Mouse (Mus musculus) heart, postnatal 14 days (tissue): ENCODE results near the gene Stn1. TPM values are rescaled to one million over a fixed set of nuclear protein-coding genes. Genes with fewer than 3 reads are reported as not detected.

Experiments used
- DNase-seq, 2 experiments: peaks; one replicate each; pipeline ENCODE4 v3.0.0; 2021 to 2022
- intact Hi-C: fragments of 180-260 bp; cut with DNase I; formaldehyde crosslinking; loops from one replicate; pipeline ENCODE4 v1.15.1; 2025
- total RNA-seq, 2 experiments: library from RNA; stranded (reverse); gene quantifications; 2 replicates each; pipeline ENCODE4 v1.2.3; 2021

Gene Stn1
- total RNA-seq, 2 experiments from 2014 or later = 17.3 to 17.8 TPM

GRCm38 (mm10) chr19:47548432-47549076, 11.2 kb upstream of the Stn1 start:
- no peak for DNase-seq
- intact Hi-C loops = no loop called here

GRCm38 (mm10) chr19:47545528-47545927, 8.2 kb upstream of the Stn1 start:
- intact Hi-C loops = no loop called here
- no peak for DNase-seq

- intact Hi-C loops = no loop called here
- DNase-seq = no peak
These were observed 7.7 kb upstream of the Stn1 start for GRCm38 (mm10) chr19:47545055-47545454.

- no peak for DNase-seq
- intact Hi-C loops = no loop called here
These were observed 5.1 kb upstream of the Stn1 start for GRCm38 (mm10) chr19:47542441-47542840.

GRCm38 (mm10) chr19:47538801-47539200, 1.5 kb upstream of the Stn1 start:
- intact Hi-C loops = loop anchor here (2.0 kb wide), 1 partner anchor 40 kb away; the partner anchor contains the start of gene Slk
- peak in 1 of 2 experiments; percentile 35 for DNase-seq

- intact Hi-C loops = loop anchor here (2.0 kb wide), 2 partner anchors 25 to 41 kb away; partner anchors contain the start of gene Slk
- DNase-seq = peak; percentile 37 to 70
These were observed 572 bp upstream of the Stn1 start for GRCm38 (mm10) chr19:47537879-47538278.

GRCm38 (mm10) chr19:47536521-47537299, 597 bp downstream of the Stn1 start:
- peak; percentile 99 for DNase-seq
- intact Hi-C loops = loop anchor here (2.0 kb wide), 1 partner anchor 24 kb away; no protein-coding TSS in a partner anchor

- intact Hi-C loops = no loop called here
These were observed 3.2 kb downstream of the Stn1 start for GRCm38 (mm10) chr19:47534131-47534530.

GRCm38 (mm10) chr19:47532449-47532848, 4.9 kb downstream of the Stn1 start:
- intact Hi-C loops = no loop called here
- DNase-seq = no peak

More at GRCm38 (mm10) chr19:47534131-47534530, 3.2 kb downstream of the Stn1 start:
- DNase-seq = no peak

GRCm38 (mm10) chr19:47531309-47531708, 6.0 kb downstream of the Stn1 start:
- no peak for DNase-seq
- intact Hi-C loops = no loop called here

GRCm38 (mm10) chr19:47526239-47526986, 10.9 kb downstream of the Stn1 start:
- intact Hi-C loops = no loop called here
- no peak for DNase-seq

- intact Hi-C loops = no loop called here
- no peak for DNase-seq
These were observed 12.4 kb downstream of the Stn1 start for GRCm38 (mm10) chr19:47524905-47525304.

GRCm38 (mm10) chr19:47521403-47521802, 15.9 kb downstream of the Stn1 start:
- intact Hi-C loops = no loop called here
- no peak for DNase-seq

GRCm38 (mm10) chr19:47519163-47519893, 18.0 kb downstream of the Stn1 start:
- DNase-seq = no peak
- intact Hi-C loops = loop anchor here (10.0 kb wide), 1 partner anchor 405 kb away; no protein-coding TSS in a partner anchor

- DNase-seq = peak; percentile 72 to 78
- intact Hi-C loops = loop anchor here (10.0 kb wide), 1 partner anchor 406 kb away; no protein-coding TSS in a partner anchor
These were observed 18.7 kb downstream of the Stn1 start for GRCm38 (mm10) chr19:47518475-47519162.

GRCm38 (mm10) chr19:47517570-47517969, 19.7 kb downstream of the Stn1 start:
- DNase-seq = no peak
- intact Hi-C loops = loop anchor here (10.0 kb wide), 1 partner anchor 407 kb away; no protein-coding TSS in a partner anchor

GRCm38 (mm10) chr19:47516879-47517278, 20.4 kb downstream of the Stn1 start:
- intact Hi-C loops = loop anchor here (10.0 kb wide), 1 partner anchor 408 kb away; no protein-coding TSS in a partner anchor
- no peak for DNase-seq

- intact Hi-C loops = loop anchor here (10.0 kb wide), 1 partner anchor 410 kb away; no protein-coding TSS in a partner anchor
- no peak for DNase-seq
These were observed 22.2 kb downstream of the Stn1 start for GRCm38 (mm10) chr19:47515091-47515490.

GRCm38 (mm10) chr19:47513618-47513897, 23.7 kb downstream of the Stn1 start:
- peak in 1 of 2 experiments; percentile 49 for DNase-seq
- intact Hi-C loops = loop anchor here (2.0 to 10.0 kb wide), 2 partner anchors 23 to 411 kb away; partner anchors contain the start of gene Stn1
